Mouse (Mus musculus) limb, embryonic 15.5 days (tissue): ENCODE measurements around the gene Lsm5. TPM values are rescaled to one million over a fixed set of nuclear protein-coding genes. Genes with fewer than 3 reads are reported as not detected.
A peak's percentile ranks its signal among the peaks of the same experiment; 100 is the strongest.

Experiments
- ATAC-seq: fragments of 200-750 bp; cut with Nextera tagmentation; 2 replicates; pipeline ENCODE4 v1.8.0; 2017; ENCODE audit warnings: low read depth, moderate TSS enrichment; ENCODE audit not compliant: insufficient number of reproducible peaks, low FRiP score, low TSS enrichment
- H3K27ac ChIP-seq: fragments of 300-500 bp; sonication (generic); 2 replicates; pipeline ENCODE4 v1.5.1; 2015; ENCODE audit warnings: moderate library complexity, mild to moderate bottlenecking, inconsistent platforms
- H3K27me3 ChIP-seq: fragments of 300-500 bp; sonication (generic); 2 replicates; pipeline ENCODE4 v1.6.1; 2015; ENCODE audit warnings: inconsistent platforms
- H3K36me3 ChIP-seq: fragments of 300-500 bp; sonication (generic); 2 replicates; pipeline ENCODE4 v1.6.1; 2015; ENCODE audit warnings: inconsistent platforms
- H3K4me1 ChIP-seq: fragments of 300-500 bp; sonication (generic); 2 replicates; pipeline ENCODE4 v1.6.1; 2015; ENCODE audit warnings: inconsistent platforms
- H3K4me2 ChIP-seq: fragments of 300-500 bp; sonication (generic); 2 replicates; pipeline ENCODE4 v1.6.1; 2015; ENCODE audit warnings: mild to moderate bottlenecking, inconsistent platforms
- H3K4me3 ChIP-seq: fragments of 300-500 bp; sonication (generic); 2 replicates; pipeline ENCODE4 v1.5.1; 2015; ENCODE audit warnings: mild to moderate bottlenecking, inconsistent platforms
- H3K9ac ChIP-seq: fragments of 300-500 bp; sonication (generic); 2 replicates; pipeline ENCODE4 v1.6.1; 2015; ENCODE audit warnings: inconsistent platforms
- H3K9me3 ChIP-seq: fragments of 300-500 bp; sonication (generic); 2 replicates; pipeline ENCODE4 v1.6.1; 2016; ENCODE audit warnings: inconsistent platforms
- WGBS: fragments of 180-500 bp; shearing (Covaris S2); methylation state at CpG from one replicate; pipeline ENCODE4 v1.1.7; 2015; 5-methylcytosine and 5-hydroxymethylcytosine counted together
- polyA plus RNA-seq: library from polyadenylated mRNA; unstranded; fragments of >200 nt; fragmentation: Nextera tagmentation; extraction: Ambion mirVana; gene quantifications from 2 replicates; pipeline ENCODE4 v1.2.1, GENCODE M21; 2015

Gene Lsm5
- polyA plus RNA-seq, 1 experiment from 2014 or later, result 106 TPM

DNA sequence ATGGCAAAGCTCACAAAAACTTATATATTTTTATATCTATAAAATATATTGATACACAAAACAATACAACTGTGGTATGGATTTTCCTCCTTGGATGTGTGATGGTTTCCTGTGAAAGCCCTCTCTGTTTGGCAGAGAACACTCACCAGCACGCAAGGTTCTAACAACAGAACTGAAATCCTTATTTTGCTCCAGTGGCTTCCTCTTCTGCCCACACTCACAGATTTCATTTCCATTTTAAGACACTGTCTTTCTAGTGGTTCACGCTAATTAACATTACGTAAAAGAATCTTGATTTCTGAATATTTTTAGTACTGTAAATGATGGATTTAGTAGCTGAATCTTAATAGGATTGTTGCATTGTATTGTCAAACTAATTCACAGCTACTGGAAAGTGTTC, 16.3 kb downstream of the Lsm5 start:
- Histone ChIP-seq H3K9me3 (no peaks in the 10 kb centered on the region), H3K9ac (no peak overlapping the region), H3K4me3 (no peak overlapping the region), H3K27ac (no peak overlapping the region), H3K4me1 (no peaks in the 10 kb centered on the region), H3K36me3 (no peaks in the 10 kb centered on the region), H3K27me3 (no peaks in the 10 kb centered on the region), H3K4me2 (no peak overlapping the region)
- no peak for ATAC-seq
- 90% methylated on average over 3 of the region's 3 CpGs for WGBS

- 88% methylated on average over 3 of the region's 3 CpGs for WGBS
- Histone ChIP-seq H3K36me3 (no peaks in the 10 kb centered on the region), H3K9ac (no peak overlapping the region), H3K4me2 (no peak overlapping the region), H3K4me3 (no peak overlapping the region), H3K9me3 (no peaks in the 10 kb centered on the region), H3K27me3 (no peaks in the 10 kb centered on the region), H3K27ac (no peak overlapping the region), H3K4me1 (no peaks in the 10 kb centered on the region)
- no peak for ATAC-seq
Observed at GRCm38 (mm10) chr6:56664410-56664809, 40.1 kb downstream of the Lsm5 start.

- WGBS, result 81% methylated on average over 8 of the region's 8 CpGs
- no peak overlapping the region for H3K9ac ChIP-seq
- no peak overlapping the region for H3K4me3 ChIP-seq
- no peaks in the 10 kb centered on the region for H3K9me3 ChIP-seq
- peaks cover 8% of the 10 kb centered on the region for H3K4me1 ChIP-seq
- ATAC-seq, result no peak
- H3K36me3 ChIP-seq, result no peaks in the 10 kb centered on the region
- H3K27ac ChIP-seq, result no peak overlapping the region
- peaks cover 27% of the 10 kb centered on the region for H3K27me3 ChIP-seq
- no peak overlapping the region for H3K4me2 ChIP-seq
Observed at GRCm38 (mm10) chr6:56655393-56655792, 49.1 kb downstream of the Lsm5 start.

DNA sequence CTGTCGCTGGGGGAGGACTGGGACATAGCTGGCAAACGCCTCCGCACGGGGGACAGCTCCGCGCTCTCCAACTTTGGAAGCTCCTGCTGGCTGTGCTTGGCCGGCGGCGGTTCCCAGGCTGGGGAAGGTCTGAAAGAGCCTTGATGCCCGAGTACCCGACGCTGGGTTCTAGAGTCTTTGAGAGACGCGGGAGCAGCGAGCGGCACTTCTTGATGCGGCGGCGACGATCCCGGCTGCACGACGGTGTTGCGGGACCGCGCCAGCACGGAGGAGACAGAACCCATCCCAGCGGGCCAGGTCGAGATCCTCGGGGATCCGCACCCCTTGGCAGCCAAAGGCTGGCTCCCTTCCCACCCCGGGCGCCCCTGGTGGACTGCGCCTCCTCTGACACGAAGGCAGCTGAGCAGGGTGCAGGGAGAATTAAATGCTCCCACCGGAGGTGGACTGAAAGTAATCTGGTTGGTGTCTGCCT, 52.4 kb downstream of the Lsm5 start:
- under 1% methylated on average over 36 of the region's 36 CpGs for WGBS
- Histone ChIP-seq H3K9me3 (no peaks in the 10 kb centered on the region), H3K36me3 (no peaks in the 10 kb centered on the region), H3K4me3 (peak overlapping the region; percentile 34), H3K4me1 (peaks cover 8% of the 10 kb centered on the region), H3K27me3 (peaks cover 27% of the 10 kb centered on the region), H3K9ac (no peak overlapping the region), H3K4me2 (peak overlapping the region; percentile 60), H3K27ac (no peak overlapping the region)
- no peak for ATAC-seq

Other genes starting within 250 kb of the Lsm5 start
- gene Pde1c, start 135.6 kb downstream of the Lsm5 start, polyA plus RNA-seq, result 1.6 and 2.3 TPM in 2 replicates
- gene Avl9, start 10.2 kb upstream of the Lsm5 start, polyA plus RNA-seq, result 7.9 and 8.2 TPM in 2 replicates
- gene Kbtbd2, start 93.1 kb upstream of the Lsm5 start, polyA plus RNA-seq, result 23.2 and 25.5 TPM in 2 replicates
- 234 and 259 TPM in 2 replicates for gene Fkbp9, start 127.3 kb upstream of the Lsm5 start, polyA plus RNA-seq
- 55.6 and 61.5 TPM in 2 replicates for gene Nt5c3, start 219.2 kb upstream of the Lsm5 start, polyA plus RNA-seq
- 0.22 and 0.28 TPM in 2 replicates for gene Vmn1r4, start 219.3 kb upstream of the Lsm5 start, polyA plus RNA-seq